In genomic region chr13:25562746-25563145, GRCm38 (mm10) we compare ENCODE assay signal across 9 mouse cellular contexts.
DNase-seq lines count a peak whose midpoint lies in the region; TF ChIP-seq lines count a peak whose summit lies in the region.
"Had no signal": no experiment of that assay in that cellular context is flagged by ENCODE, and none has a peak within 500 bp of the region (broad histone marks: within the 10 kb centered on the region; RNA-seq: fewer than 3 reads in every experiment).

No protein-coding gene starts in this region.

- no peaks in the 10 kb centered on the region for H3K27me3 ChIP-seq in liver, adult 2 months (ENCODE audit: control insufficient read depth, insufficient read depth, low read length)
- H3K27me3 ChIP-seq: embryonic facial prominence, embryonic 13.5 days had no signal

- WGBS in liver, adult 2 months = 22% methylated on average over 2 of the region's 2 CpGs

- H3K27ac ChIP-seq in liver, adult 2 months (replicated peaks; ENCODE audit: insufficient read depth, low read depth, low read length) = no peak overlapping the region
- H3K27ac ChIP-seq: embryonic facial prominence, embryonic 13.5 days had no signal

- no peaks in the 10 kb centered on the region for H3K4me1 ChIP-seq in liver, adult 2 months (ENCODE audit: control insufficient read depth, insufficient read depth, low read length)
- H3K4me1 ChIP-seq: embryonic facial prominence, embryonic 13.5 days had no signal

- H3K36me3 ChIP-seq in liver, adult 2 months (ENCODE audit: control insufficient read depth, insufficient read depth, low read length) = no peaks in the 10 kb centered on the region
- H3K36me3 ChIP-seq: embryonic facial prominence, embryonic 13.5 days had no signal

- H3K9ac ChIP-seq in liver, adult 2 months (ENCODE audit: low read depth, low read length) = no peak overlapping the region
- H3K9ac ChIP-seq: embryonic facial prominence, embryonic 13.5 days had no signal

- no peak for TF ChIP-seq POLR2A in liver, adult 2 months (IDR thresholded peaks at IDR 0.05; ENCODE audit: extremely low read depth, insufficient read depth, low read length)

- no peak overlapping the region for H3K4me3 ChIP-seq in liver, adult 2 months (ENCODE audit: insufficient read depth, low read depth, low read length)
- H3K4me3 ChIP-seq: embryonic facial prominence, embryonic 13.5 days had no signal

- TF ChIP-seq CTCF in liver, adult 2 months (IDR thresholded peaks at IDR 0.05; ENCODE audit: low read depth, low read length) = peak; percentile 24; the same call in 1 of the 2 replicates

- peak; percentile 34 for DNase-seq in urinary bladder, postnatal 14 days (ENCODE audit: low spot score)
- DNase-seq in urinary bladder, postnatal 10 days (ENCODE audit: low spot score) = no peak
- peak; percentile 60 to 77 for DNase-seq in cerebellum, postnatal 10 days
- DNase-seq in gastrocnemius, postnatal 4 days (ENCODE audit: low spot score in 2 of 2) = peak; percentile 14 to 17
- DNase-seq in kidney, postnatal 25 days = peak; percentile 36 to 46
- DNase-seq in liver, adult 2 months (ENCODE audit: extremely low read depth, low read depth, low spot score) = peak; percentile 35
- DNase-seq in ovary, adult 18-20 months (ENCODE audit: low spot score) = peak; percentile 5
- DNase-seq in yolk sac, embryonic 10.5 days (ENCODE audit: low spot score) = peak; percentile 29

- no peaks in the 10 kb centered on the region for H3K79me2 ChIP-seq in liver, adult 2 months (ENCODE audit: control insufficient read depth, insufficient read depth, low read length)
